Mouse (Mus musculus): Measurements from ENCODE around the gene Insig1. TPM values are rescaled to one million over a fixed set of nuclear protein-coding genes. Genes with fewer than 3 reads are reported as not detected.

Insig1 gene
- polyA plus RNA-seq, 1 experiment: 37.4 TPM

GRCm38 (mm10) chr5:28107974-28108373, 36.8 kb downstream of the Insig1 start:
- H3K4me1 ChIP-seq (ENCODE audit: control insufficient read depth, insufficient read depth, low read length): no peaks in the 10 kb centered on the region
- TF ChIP-seq POLR2A (IDR thresholded peaks at IDR 0.05; ENCODE audit: borderline replicate concordance, low read depth, low read length) (no peak), CTCF (IDR thresholded peaks at IDR 0.05; ENCODE audit: low read depth, low read length) (no peak)
- no peak overlapping the region for H3K27ac ChIP-seq (ENCODE audit: insufficient read depth, low read depth, low read length)
- H3K4me3 ChIP-seq (ENCODE audit: insufficient read depth, low read length): no peak overlapping the region

DNA sequence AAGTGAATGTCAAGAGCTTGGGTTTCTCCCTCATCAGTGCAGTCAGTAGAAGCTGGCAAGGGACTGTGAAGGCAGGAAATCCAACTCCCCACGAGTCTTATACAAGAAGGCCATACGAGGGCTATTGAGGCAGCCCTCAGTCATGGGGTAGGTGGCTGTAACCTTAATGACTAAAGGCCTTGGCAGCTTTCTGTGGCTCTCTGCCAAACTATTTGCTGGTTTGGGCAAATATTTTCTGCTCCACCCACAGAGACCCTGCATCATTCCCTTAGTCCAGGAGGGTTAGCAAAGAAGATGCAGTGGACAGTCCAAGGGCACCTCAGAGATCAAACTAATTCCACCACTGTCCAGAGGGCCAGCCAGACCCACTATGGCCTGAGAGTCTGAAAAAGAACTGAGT, 39.7 kb downstream of the Insig1 start:
- TF ChIP-seq POLR2A (IDR thresholded peaks at IDR 0.05; ENCODE audit: borderline replicate concordance, low read depth, low read length) (no peak), CTCF (IDR thresholded peaks at IDR 0.05; ENCODE audit: low read depth, low read length) (no peak)
- H3K4me1 ChIP-seq (ENCODE audit: control insufficient read depth, insufficient read depth, low read length): no peaks in the 10 kb centered on the region

GRCm38 (mm10) chr5:28117251-28117880, 46.2 kb downstream of the Insig1 start:
- TF ChIP-seq POLR2A (IDR thresholded peaks at IDR 0.05; ENCODE audit: borderline replicate concordance, low read depth, low read length) (no peak), CTCF (IDR thresholded peaks at IDR 0.05; ENCODE audit: low read depth, low read length) (no peak)
- Histone ChIP-seq H3K4me3 (ENCODE audit: insufficient read depth, low read length) (no peak overlapping the region), H3K27ac (ENCODE audit: insufficient read depth, low read depth, low read length) (no peak overlapping the region), H3K4me1 (ENCODE audit: control insufficient read depth, insufficient read depth, low read length) (no peaks in the 10 kb centered on the region)

More for the DNA sequence above, 39.7 kb downstream of the Insig1 start:
- Histone ChIP-seq H3K27ac (ENCODE audit: insufficient read depth, low read depth, low read length) (no peak overlapping the region), H3K4me3 (ENCODE audit: insufficient read depth, low read length) (no peak overlapping the region)

- no peak for TF ChIP-seq POLR2A (IDR thresholded peaks at IDR 0.05; ENCODE audit: borderline replicate concordance, low read depth, low read length)
- TF ChIP-seq CTCF (IDR thresholded peaks at IDR 0.05; ENCODE audit: low read depth, low read length): no peak
- Histone ChIP-seq H3K27ac (ENCODE audit: insufficient read depth, low read depth, low read length) (no peak overlapping the region), H3K4me3 (ENCODE audit: insufficient read depth, low read length) (peak overlapping the region; percentile 44), H3K4me1 (ENCODE audit: control insufficient read depth, insufficient read depth, low read length) (no peaks in the 10 kb centered on the region)
Observed at GRCm38 (mm10) chr5:28117882-28118530, 46.8 kb downstream of the Insig1 start.

- Histone ChIP-seq H3K4me1 (ENCODE audit: control insufficient read depth, insufficient read depth, low read length) (no peaks in the 10 kb centered on the region), H3K27ac (ENCODE audit: insufficient read depth, low read depth, low read length) (no peak overlapping the region), H3K4me3 (ENCODE audit: insufficient read depth, low read length) (peak overlapping the region; percentile 44)
- no peak for TF ChIP-seq CTCF (IDR thresholded peaks at IDR 0.05; ENCODE audit: low read depth, low read length)
- no peak for TF ChIP-seq POLR2A (IDR thresholded peaks at IDR 0.05; ENCODE audit: borderline replicate concordance, low read depth, low read length)
Observed at GRCm38 (mm10) chr5:28118531-28118925, 47.4 kb downstream of the Insig1 start.

GRCm38 (mm10) chr5:28119576-28119975, 48.4 kb downstream of the Insig1 start:
- no peak overlapping the region for H3K4me3 ChIP-seq (ENCODE audit: insufficient read depth, low read length)
- H3K27ac ChIP-seq (ENCODE audit: insufficient read depth, low read depth, low read length): no peak overlapping the region
- H3K4me1 ChIP-seq (ENCODE audit: control insufficient read depth, insufficient read depth, low read length): no peaks in the 10 kb centered on the region
- TF ChIP-seq POLR2A (IDR thresholded peaks at IDR 0.05; ENCODE audit: borderline replicate concordance, low read depth, low read length): no peak
- no peak for TF ChIP-seq CTCF (IDR thresholded peaks at IDR 0.05; ENCODE audit: low read depth, low read length)

- TF ChIP-seq CTCF (IDR thresholded peaks at IDR 0.05; ENCODE audit: low read depth, low read length) (peak; percentile 28), POLR2A (IDR thresholded peaks at IDR 0.05; ENCODE audit: borderline replicate concordance, low read depth, low read length) (no peak)
- Histone ChIP-seq H3K4me1 (ENCODE audit: control insufficient read depth, insufficient read depth, low read length) (no peaks in the 10 kb centered on the region), H3K4me3 (ENCODE audit: insufficient read depth, low read length) (no peak overlapping the region), H3K27ac (ENCODE audit: insufficient read depth, low read depth, low read length) (no peak overlapping the region)
Observed at GRCm38 (mm10) chr5:28122491-28123454, 51.6 kb downstream of the Insig1 start.

GRCm38 (mm10) chr5:28123455-28123825, 52.3 kb downstream of the Insig1 start:
- Histone ChIP-seq H3K4me3 (ENCODE audit: insufficient read depth, low read length) (no peak overlapping the region), H3K27ac (ENCODE audit: insufficient read depth, low read depth, low read length) (no peak overlapping the region), H3K4me1 (ENCODE audit: control insufficient read depth, insufficient read depth, low read length) (no peaks in the 10 kb centered on the region)
- no peak for TF ChIP-seq CTCF (IDR thresholded peaks at IDR 0.05; ENCODE audit: low read depth, low read length)

GRCm38 (mm10) chr5:28124321-28125230, 53.4 kb downstream of the Insig1 start:
- TF ChIP-seq CTCF (IDR thresholded peaks at IDR 0.05; ENCODE audit: low read depth, low read length) (no peak), POLR2A (IDR thresholded peaks at IDR 0.05; ENCODE audit: borderline replicate concordance, low read depth, low read length) (no peak)
- Histone ChIP-seq H3K4me1 (ENCODE audit: control insufficient read depth, insufficient read depth, low read length) (no peaks in the 10 kb centered on the region), H3K4me3 (ENCODE audit: insufficient read depth, low read length) (no peak overlapping the region)

More at GRCm38 (mm10) chr5:28124321-28125230, 53.4 kb downstream of the Insig1 start:
- no peak overlapping the region for H3K27ac ChIP-seq (ENCODE audit: insufficient read depth, low read depth, low read length)

Other genes starting within 250 kb of the Insig1 start
- not detected in 2 replicates for gene Htr5a, start 229.2 kb upstream of the Insig1 start, polyA plus RNA-seq (2012; ENCODE audit: insufficient read depth, insufficient read length, missing spikeins)
- gene En2, start 94.3 kb downstream of the Insig1 start, polyA plus RNA-seq (2012; ENCODE audit: insufficient read depth, insufficient read length, missing spikeins): not detected in 2 replicates
- gene Cnpy1, start 174.4 kb downstream of the Insig1 start, polyA plus RNA-seq (2012; ENCODE audit: insufficient read depth, insufficient read length, missing spikeins): not detected in 2 replicates
- gene Rbm33, start 245.8 kb downstream of the Insig1 start, polyA plus RNA-seq (2012; ENCODE audit: insufficient read depth, insufficient read length, missing spikeins): 39.2 and 42.6 TPM in 2 replicates

Data from bone marrow macrophage, adult 2 months (primary cell).